Mouse (Mus musculus): ENCODE measurements around the gene Gas8.

- TF ChIP-seq GATA1 (IDR thresholded peaks at IDR 0.05; ENCODE audit: low read length) (no peak), TAL1 (IDR thresholded peaks at IDR 0.05; ENCODE audit: low read length) (no peak)
Measured at GRCm38 (mm10) chr8:123497699-123498098, 20.9 kb upstream of the Gas8 start.
